ENCODE assay signal across 8 mouse cellular contexts in the genomic region with DNA sequence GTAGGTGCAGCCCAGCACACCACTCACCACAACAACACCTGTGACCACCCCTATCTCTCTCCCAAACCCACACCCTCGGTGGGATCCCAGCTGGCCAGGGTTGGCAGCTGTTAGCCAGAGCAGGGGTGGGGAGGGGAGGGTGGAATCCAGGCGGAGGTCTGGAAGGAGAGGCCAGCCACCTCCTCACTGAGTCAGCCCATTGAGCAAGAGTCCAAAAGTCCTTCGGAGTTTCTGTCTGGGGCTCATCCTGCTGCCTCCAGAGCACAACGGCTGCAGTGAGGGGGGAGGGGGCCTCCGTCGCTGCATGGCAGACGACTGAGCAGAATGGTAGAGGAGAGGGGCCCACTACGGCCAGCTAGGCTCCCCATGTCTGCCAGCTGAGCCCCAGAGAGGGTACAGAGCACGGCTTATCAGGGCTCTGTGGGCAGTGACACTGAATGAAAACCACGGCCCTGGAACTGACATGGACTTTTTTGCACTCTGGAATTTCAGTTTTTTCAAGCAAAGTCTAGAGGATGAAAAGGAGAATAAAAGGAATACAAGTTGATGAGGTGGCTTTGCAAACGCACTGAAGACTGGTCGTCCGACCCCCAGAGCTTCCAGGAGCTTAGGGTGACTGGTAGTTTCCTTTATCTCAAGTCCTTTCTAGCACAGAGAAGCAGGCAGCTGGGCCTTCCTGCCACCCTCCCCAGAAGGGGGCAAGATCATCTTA. TPM values are rescaled to one million over a fixed set of nuclear protein-coding genes. Genes with fewer than 3 reads are reported as not detected.
DNase-seq lines count a peak whose midpoint lies in the region; ATAC-seq lines count a peak whose summit lies in the region.

No protein-coding gene starts in this region.

- H3K4me3 ChIP-seq in forebrain, embryonic 12.5 days (replicated peaks) = no peak overlapping the region
- no peak overlapping the region for H3K4me3 ChIP-seq in forebrain, embryonic 16.5 days (replicated peaks; ENCODE audit: low read length)
- H3K4me3 ChIP-seq in lung, embryonic 16.5 days (ENCODE audit: low read length) = peak overlapping the region; percentile 22

- peak overlapping the region; percentile 1; the same call in 1 of the 2 replicates for H3K27ac ChIP-seq in forebrain, embryonic 12.5 days
- no peak overlapping the region for H3K27ac ChIP-seq in forebrain, embryonic 16.5 days (ENCODE audit: low read length)
- H3K27ac ChIP-seq in lung, embryonic 16.5 days (ENCODE audit: low read length) = peak overlapping the region; percentile 84

- H3K4me2 ChIP-seq in forebrain, embryonic 12.5 days = peak overlapping the region; percentile 17
- no peak overlapping the region for H3K4me2 ChIP-seq in forebrain, embryonic 16.5 days (ENCODE audit: low read length)
- H3K4me2 ChIP-seq in lung, embryonic 16.5 days (ENCODE audit: low read depth, low read length) = peak overlapping the region; percentile 75

- WGBS in forebrain, embryonic 12.5 days = 13% methylated on average over 13 of the region's 13 CpGs
- WGBS in forebrain, embryonic 16.5 days = 13% methylated on average over 13 of the region's 13 CpGs
- 8% methylated on average over 13 of the region's 13 CpGs for WGBS in lung, embryonic 16.5 days

- 0 out of 2 replicates have a peak, but pooled peaks cover 7% of the 10 kb centered on the region for H3K27me3 ChIP-seq in forebrain, embryonic 12.5 days
- H3K27me3 ChIP-seq in forebrain, embryonic 16.5 days (replicated peaks; ENCODE audit: control insufficient read depth, insufficient read depth, low read length) = no peaks in the 10 kb centered on the region
- H3K27me3 ChIP-seq in lung, embryonic 16.5 days (ENCODE audit: control insufficient read depth, insufficient read depth, low read depth, low read length) = no peaks in the 10 kb centered on the region

- ATAC-seq in forebrain, embryonic 12.5 days (ENCODE audit: low FRiP score) = peak; percentile 34
- ATAC-seq in forebrain, embryonic 16.5 days = no peak
- ATAC-seq in lung, embryonic 16.5 days (ENCODE audit: low read depth) = peak; percentile 59

- peak; percentile 27 for DNase-seq in embryo, embryonic 10 days (ENCODE audit: low spot score)
- DNase-seq in kidney, adult 18-20 months = peak; percentile 72
- no peak for DNase-seq in right cerebral cortex, adult 18-20 months
- no peak for DNase-seq in ovary, adult 18-20 months (ENCODE audit: low spot score)
- no peak for DNase-seq in B cell, adult 2 months

- peaks cover 58% of the 10 kb centered on the region for H3K4me1 ChIP-seq in forebrain, embryonic 12.5 days
- H3K4me1 ChIP-seq in forebrain, embryonic 16.5 days (replicated peaks; ENCODE audit: control insufficient read depth, insufficient read depth, low read length) = peaks cover 44% of the 10 kb centered on the region
- peaks cover 37% of the 10 kb centered on the region for H3K4me1 ChIP-seq in lung, embryonic 16.5 days (replicated peaks; ENCODE audit: control insufficient read depth, insufficient read depth, low read length)

- H3K36me3 ChIP-seq in forebrain, embryonic 12.5 days (replicated peaks) = peaks cover 39% of the 10 kb centered on the region
- H3K36me3 ChIP-seq in forebrain, embryonic 16.5 days (ENCODE audit: control insufficient read depth, insufficient read depth) = no peaks in the 10 kb centered on the region; the same call in none of the 2 replicates
- H3K36me3 ChIP-seq in lung, embryonic 16.5 days (ENCODE audit: control insufficient read depth, insufficient read depth, low read length) = 0 out of 2 replicates have a peak, but pooled peaks cover 2% of the 10 kb centered on the region

- peak overlapping the region; percentile 17 for H3K9ac ChIP-seq in forebrain, embryonic 12.5 days
- no peak overlapping the region for H3K9ac ChIP-seq in forebrain, embryonic 16.5 days (replicated peaks; ENCODE audit: low read depth, low read length)
- peak overlapping the region; percentile 57 for H3K9ac ChIP-seq in lung, embryonic 16.5 days (ENCODE audit: low read length)

- H3K9me3 ChIP-seq in forebrain, embryonic 12.5 days = no peaks in the 10 kb centered on the region
- H3K9me3 ChIP-seq in forebrain, embryonic 16.5 days (ENCODE audit: control insufficient read depth, low read length) = no peaks in the 10 kb centered on the region
- no peaks in the 10 kb centered on the region for H3K9me3 ChIP-seq in lung, embryonic 16.5 days (ENCODE audit: control insufficient read depth, low read length)

RNA-seq across cellular contexts. Expression of gene Inava, which starts 5.6 kb away (rescaled TPM):
- 13.9 and 15.1 TPM in 2 replicates for polyA plus RNA-seq in forebrain, embryonic 12.5 days (2016; fragmentation: Nextera tagmentation; extraction: Ambion mirVana)
- 4.2 and 5.2 TPM in 2 replicates for polyA plus RNA-seq in forebrain, embryonic 16.5 days (2015; fragmentation: Nextera tagmentation; extraction: Ambion mirVana)
- polyA plus RNA-seq in lung, embryonic 16.5 days (2015; fragmentation: Nextera tagmentation; extraction: Ambion mirVana) = 15.2 and 15.3 TPM in 2 replicates

RNA-seq across cellular contexts. Expression of gene Mroh3, which starts 15.9 kb away (rescaled TPM):
- polyA plus RNA-seq in forebrain, embryonic 12.5 days (2016; fragmentation: Nextera tagmentation; extraction: Ambion mirVana) = 0.20 TPM in 1 of 2 replicates, not detected in the other
- polyA plus RNA-seq in forebrain, embryonic 16.5 days (2015; fragmentation: Nextera tagmentation; extraction: Ambion mirVana) = 0.16 TPM in 1 of 2 replicates, not detected in the other
- 0.24 TPM in 1 of 2 replicates, not detected in the other for polyA plus RNA-seq in lung, embryonic 16.5 days (2015; fragmentation: Nextera tagmentation; extraction: Ambion mirVana)

RNA-seq across cellular contexts. Expression of gene Gpr25, which starts 32.2 kb away (rescaled TPM):
- not detected in 2 replicates for polyA plus RNA-seq in forebrain, embryonic 12.5 days (2016; fragmentation: Nextera tagmentation; extraction: Ambion mirVana)
- not detected in 2 replicates for polyA plus RNA-seq in forebrain, embryonic 16.5 days (2015; fragmentation: Nextera tagmentation; extraction: Ambion mirVana)
- polyA plus RNA-seq in lung, embryonic 16.5 days (2015; fragmentation: Nextera tagmentation; extraction: Ambion mirVana) = not detected in 2 replicates

Comparison
In these comparisons a context has a peak if more than half of its experiments do, and no peak if none do; other contexts are left out.
1. DNase-seq: peak in embryo, embryonic 10 days (single experiment) and kidney, adult 18-20 months (single experiment); none in right cerebral cortex, adult 18-20 months (single experiment), ovary, adult 18-20 months (single experiment) and B cell, adult 2 months (0 of 2).